Mouse (Mus musculus) testis, postnatal 14 days (tissue): ENCODE results near the gene Col26a1.

ENCODE experiments used
- DNase-seq: peaks from one replicate; pipeline ENCODE4 v3.0.0; 2021; ENCODE audit warnings: low spot score

The Col26a1 gene

DNA sequence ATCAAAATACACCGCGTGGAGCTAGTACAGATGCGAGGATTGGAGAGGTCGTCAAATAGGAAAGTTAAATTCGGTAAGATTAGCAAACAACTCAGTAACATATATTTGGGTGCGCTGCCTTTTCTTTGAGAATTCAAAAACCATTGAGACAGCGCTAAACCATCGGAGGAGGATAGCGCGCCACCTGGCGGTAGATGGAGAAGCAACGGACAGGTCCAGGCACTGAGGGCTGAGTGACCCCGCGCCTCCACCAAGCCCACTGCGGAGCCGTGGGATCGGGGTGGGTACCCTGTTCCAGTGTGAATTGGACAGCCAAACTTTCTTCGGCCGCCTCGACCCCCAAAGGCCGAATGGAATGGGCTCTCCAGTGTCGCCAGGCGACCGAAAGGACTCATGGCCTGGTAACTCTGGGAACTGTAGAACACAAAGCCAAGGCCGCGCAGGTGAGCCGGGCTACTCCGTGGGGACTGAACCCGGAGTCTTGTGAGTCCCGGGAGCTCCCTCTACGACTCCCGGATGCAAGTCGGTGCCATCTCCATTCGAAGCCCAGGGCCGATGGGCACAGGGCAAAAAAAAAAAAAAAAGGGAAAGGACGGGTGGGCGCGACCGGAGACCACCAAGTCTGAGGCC lies 1.5 kb downstream of the Col26a1 start:
- DNase-seq, result peak; percentile 73

DNA sequence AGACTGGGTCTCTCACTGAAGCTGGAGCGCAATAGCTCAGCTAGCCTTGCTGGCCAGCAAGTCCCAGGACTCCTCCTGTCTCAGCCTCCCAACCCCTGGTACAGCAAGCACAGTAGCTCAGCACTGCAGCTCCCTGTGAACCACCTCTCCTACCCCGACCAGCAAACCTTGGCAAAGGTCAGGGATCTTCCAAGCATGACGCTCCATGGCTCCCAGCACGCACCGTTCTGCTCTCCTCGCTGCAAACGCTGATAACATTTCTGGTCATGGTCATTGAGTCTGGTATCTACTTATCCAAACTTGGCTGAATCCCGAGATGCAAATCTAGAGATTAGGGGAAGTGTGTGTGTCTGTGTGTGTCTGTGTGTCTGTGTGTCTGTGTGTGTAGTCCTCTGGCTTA lies 2.9 kb downstream of the Col26a1 start:
- no peak for DNase-seq

DNA sequence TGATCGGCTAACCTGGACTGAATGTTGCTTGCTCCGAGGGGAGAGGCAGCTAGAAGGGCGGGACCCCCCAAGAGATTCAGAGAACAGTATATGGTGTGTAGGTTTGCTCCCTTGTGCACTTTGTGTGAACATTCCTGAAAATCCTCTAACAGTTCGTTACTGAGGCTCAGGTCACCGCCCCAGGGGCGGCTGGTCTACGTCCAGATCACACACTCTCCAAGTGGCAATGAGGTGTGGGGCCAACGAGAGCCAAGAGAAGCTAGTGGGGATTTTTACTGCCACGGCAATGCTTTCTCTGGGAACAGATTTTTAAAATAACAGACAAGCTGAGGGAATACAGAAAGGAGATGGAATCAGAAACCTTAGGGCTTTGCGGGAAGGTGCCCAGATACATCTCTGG lies 8.7 kb downstream of the Col26a1 start:
- no peak for DNase-seq

DNA sequence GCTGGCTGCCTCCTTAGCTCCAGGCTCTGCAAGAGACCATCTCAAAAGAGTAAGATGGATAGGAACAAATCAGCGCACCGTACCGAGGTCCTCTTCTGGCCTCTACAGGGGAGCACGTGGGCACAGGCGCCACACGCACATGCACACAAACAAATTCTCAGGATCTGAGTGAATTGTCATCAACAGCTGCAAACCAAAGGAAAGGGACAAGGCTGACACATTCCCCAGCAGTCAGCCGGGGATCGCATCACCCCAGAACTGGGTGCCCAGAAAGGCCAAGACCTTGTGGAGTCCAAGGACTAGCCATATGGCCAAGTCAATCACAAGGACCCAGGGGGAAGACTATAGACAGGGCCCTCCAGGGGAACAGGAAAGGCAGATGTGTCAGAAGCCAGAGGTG lies 10.6 kb downstream of the Col26a1 start:
- DNase-seq, result no peak

DNA sequence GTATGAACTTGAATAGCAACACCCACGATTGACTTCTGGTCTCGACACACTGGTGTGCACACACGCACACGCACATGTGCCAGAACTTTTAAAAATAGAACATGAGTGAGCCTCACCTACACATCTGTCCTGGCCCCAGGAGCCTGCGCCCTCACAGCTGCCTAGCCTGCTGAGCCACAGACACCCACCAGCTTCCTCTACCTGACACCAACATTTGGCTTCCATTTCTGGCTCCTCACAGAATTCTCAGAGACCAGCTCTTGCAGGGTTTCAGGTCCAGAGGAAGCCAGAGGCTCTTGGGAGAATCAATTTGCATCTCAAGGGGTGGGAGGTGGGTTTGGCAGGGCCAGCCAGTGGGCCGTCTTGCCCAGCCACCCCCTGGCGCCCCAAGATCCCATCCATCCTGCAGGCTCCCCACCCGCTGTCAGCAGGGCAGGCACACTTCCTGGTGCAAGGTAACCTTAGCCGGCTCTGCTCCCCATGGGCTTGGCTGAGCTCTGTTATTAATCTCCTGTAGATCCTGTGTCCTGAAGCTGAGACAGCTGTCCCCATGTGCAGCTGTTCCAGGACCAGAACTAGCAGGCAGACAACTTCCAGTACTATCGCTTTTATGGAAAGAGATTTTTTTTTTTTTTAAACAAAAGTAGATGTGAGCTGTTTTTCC lies 13.4 kb downstream of the Col26a1 start:
- DNase-seq, result no peak

DNA sequence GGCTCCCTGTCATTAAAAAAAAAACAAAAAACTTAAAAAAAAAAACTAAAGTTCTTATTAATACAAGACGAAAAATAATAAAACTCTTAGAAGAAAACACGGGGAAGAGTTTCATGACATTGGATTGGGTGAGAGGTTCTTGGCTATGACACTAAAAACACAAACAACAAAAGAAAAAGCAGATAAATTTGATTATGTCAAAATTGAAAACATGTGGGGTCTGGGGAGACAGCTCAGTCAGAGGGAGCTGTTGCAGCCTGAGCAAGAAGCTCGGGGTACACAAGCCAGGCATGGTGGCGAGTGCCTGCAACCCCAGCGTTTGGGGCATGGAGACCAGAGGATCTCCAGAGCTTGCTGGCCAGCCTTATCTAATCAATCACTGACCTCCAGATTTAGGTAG lies 15.3 kb downstream of the Col26a1 start:
- no peak for DNase-seq

DNA sequence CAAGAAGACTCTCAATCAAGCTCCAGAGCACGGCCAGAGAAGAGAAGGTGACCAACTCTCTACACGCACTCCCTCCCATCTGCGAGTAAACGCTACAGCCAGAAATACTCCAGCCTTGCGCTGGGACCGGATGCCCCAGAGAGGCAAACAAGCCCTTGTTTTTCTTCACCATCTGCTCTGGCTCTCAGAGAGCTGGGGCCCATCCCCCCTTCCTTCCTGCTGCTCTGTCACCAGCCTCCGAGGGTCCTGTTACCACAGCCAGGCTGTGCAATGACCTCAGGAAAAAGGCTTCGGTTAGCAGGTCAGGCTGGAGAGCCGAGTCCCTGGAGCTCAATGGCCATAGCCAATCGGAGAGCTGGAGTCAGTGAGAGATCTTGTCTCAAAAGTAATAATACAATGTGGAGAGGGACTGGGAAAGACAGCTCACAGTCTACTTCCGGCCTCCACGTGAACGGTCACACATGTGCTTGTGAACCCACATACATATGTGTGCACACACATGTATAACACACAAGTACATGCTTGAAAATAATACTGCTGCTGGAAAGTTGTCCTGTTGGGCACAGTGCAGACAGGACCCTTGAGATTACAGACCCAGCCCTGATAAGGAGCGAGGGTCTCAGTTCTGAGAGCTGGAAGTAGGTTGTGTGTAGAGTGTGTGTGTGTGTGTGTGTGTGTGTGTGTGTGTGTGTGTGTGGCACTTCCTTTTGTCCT lies 18.9 kb downstream of the Col26a1 start:
- DNase-seq, result no peak

DNA sequence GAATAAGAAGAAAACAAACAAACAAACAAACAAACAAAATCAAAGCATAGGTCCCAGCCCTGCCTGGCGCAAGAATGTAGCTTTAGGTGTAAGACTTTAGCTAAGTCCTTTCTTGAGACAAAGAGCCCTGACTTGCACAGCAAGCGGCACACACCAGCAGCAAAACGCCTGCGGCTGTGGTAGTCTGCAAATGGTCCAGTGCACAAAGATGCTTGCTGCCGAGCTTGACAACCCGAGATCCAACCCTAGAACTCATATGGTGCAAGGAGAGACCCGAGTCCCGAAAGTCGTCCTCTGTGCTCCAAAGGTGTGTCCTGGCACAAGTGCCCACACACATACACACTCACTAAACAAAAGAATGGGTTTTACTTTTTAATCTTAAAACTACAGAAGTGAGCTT lies 19.7 kb downstream of the Col26a1 start:
- DNase-seq, result no peak

DNA sequence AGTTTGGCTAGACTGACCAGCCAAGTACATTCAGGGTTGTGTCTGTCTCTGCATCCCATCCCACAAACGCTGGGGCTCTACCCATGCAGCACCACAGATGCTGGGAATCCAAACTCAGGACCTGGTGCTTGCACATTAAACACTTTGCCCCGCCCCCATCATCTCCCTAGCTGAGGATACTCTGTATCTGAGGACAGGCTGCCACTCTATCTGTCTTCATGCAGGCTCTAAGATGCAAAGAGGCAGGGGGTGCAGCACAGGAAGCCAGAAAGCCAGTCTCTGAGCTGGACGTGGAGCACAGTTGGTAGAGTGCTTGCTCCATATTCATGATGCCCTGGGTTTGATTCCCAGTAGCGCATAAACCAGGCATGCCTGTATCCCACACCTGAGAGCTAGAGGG lies 20.2 kb downstream of the Col26a1 start:
- peak; percentile 33 for DNase-seq

DNA sequence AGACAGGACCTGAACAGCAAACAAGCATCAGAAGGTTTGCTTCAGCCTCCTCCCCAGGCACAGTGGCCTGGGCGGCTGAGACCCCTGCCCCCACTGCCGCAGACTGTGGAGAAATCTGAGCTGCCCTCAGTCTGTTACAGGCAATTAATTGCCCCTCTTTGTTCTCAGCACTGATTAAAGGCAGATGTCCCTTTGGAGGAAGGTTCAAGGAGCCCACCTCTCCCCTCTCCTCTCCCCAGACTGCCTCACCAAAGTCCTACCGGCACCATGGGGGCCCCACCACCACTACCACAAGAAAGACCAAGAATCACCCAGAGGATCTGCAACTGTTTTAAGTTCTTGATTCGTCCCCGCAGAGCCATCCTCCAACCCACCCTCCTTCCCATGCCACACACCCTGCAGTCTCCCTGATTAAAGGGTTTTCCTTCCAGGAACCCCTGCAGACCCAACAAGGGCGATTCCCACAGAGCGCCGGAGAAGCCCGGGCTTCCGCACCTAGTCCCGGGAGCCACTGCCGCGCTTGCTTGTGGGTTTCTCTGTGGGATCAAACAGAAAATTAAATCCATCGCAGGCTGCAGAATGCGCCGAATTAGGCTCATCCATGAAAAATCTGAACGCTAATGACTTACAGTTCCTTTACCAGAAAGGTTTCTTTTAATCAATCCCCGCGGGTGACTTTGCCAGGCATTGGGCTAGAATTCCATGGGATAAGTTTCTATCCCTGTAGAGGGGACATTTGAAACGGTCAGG lies 21.6 kb downstream of the Col26a1 start:
- no peak for DNase-seq

DNA sequence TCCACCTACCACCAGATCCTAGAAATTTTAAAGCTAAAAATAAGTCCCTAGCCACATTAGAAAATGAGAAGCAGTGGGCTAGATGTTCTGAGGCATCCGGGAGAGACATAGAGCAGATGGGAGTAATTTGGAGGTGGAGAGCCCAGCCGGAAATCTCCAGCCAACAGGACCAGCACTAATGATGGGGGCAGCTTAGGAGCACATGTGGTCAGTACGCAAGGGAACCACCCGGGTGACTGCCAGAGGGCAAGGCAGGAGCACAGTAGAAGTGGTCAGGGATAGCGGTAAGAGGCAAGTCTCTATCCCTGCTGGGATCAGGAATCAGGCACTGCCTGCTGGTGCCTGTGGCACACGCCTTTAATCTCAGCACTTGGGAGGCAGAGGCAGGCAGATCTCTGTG lies 32.3 kb downstream of the Col26a1 start:
- no peak for DNase-seq

DNA sequence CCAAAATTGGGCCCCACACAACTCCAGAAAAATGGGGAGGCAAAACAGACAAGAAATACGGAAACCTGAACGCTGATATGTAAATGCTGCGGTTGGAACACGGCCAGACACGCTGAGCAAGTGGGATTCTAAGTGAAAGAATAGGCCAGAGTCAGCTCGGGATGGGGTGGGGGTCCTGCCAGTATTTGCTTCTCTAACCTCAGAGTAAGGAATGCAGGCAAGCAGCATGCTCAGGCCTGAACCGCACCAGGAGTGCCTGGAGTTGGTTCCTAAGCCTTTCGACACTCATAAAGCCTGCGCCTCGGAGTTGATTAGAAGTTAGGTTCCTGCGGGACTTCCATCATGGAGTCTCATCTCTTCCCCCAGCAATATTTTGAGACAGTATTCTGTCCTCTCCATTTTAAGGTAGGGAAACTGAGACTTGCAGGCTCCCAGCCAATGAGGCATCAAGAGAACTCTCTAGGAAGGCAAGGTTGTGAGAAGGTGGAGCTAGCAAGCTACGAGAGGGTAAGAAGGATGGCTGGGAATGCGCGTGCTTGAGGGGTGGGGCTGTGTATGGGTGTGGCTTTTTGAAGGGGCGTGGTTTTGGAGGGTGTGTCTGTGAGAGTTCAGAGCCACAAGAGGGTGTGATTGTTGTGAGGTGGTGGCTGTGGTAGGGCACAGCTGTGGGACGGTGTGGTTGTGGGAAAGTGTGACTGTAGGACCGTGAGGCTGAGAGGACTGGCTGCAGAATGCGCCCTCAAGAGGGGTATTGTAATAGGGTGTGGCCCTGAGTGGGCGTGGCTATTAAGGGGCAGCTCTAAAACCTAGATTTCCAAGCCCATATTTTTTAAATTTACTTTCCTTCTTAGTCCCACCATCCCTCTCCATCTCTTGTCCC lies 36.4 kb downstream of the Col26a1 start:
- no peak for DNase-seq

DNA sequence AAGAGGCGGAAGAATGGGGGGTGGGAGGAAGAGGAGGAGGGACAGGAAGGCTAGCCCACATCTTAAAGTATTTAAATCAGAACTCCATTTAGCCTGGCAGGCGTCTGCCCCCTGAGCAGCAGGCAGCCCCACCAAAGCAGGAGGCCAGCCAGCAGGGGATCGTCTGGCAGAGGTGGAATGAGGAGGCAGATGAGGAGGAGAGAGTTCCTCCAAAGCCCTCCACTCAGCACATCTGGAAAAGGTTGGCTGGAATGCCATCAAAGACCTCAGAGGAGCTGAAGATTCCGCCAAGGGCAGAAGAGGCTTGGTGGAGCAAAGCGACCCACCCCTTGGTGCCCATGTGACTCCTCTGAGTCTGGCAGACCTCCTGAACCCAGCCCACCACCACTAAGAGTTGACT lies 39.1 kb downstream of the Col26a1 start:
- no peak for DNase-seq

DNA sequence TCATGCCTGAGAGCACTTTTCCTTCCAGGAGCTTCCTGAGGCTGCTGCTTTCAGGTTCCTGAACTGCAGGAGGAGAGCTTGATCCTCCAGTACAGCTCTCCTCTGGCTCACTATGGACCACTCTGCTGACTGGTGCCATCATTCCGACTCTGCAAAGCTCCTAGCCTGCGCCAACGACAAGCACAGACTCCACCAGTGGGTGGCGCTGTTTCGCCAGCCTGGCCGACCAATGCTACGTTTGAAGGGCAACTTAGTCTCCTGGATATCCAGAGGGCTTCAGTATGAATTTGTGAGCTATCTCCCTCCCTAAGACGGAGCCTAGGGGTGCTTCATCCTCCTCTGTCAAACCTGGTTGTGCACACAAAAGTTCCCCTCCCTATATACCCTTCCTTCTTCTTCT lies 43.0 kb downstream of the Col26a1 start:
- peak; percentile 52 for DNase-seq

DNA sequence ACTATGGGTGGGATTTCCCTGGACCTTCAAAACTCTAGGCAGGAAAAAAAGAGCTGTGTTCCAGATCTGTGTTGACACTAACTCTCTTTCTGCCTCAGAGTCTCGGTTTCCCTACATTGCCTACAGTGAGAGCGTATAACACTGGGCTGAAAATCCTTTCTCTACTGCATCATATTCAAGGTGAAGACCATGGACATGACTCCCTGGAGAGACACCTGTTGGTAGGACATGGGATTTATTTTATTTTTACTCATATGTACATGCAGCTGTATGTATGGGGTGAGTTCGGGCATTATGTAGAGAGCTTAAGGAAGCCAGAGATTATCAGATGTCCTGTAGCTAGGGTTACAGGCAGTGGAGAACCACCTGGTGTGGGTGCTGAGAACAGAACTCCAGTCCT lies 50.0 kb downstream of the Col26a1 start:
- DNase-seq, result no peak

DNA sequence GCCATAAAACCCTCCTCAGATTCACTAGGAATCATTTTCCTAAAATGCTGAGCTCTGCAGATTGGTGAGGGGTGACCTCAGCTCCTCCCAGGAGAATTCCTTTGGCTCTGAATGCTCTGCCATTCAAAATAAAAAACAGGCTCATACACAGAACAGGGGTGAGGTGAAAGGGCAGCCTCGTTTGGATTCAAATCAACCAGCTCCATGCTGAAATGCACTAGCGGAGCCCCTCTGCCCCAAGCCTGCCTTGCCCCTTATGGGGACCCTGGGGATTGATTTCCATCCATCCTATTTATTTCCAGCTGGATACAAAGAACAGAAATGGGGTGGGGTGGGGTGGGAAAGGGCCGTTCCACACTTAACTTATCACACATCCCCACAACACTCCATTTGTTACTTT lies 52.9 kb downstream of the Col26a1 start:
- DNase-seq, result no peak

DNA sequence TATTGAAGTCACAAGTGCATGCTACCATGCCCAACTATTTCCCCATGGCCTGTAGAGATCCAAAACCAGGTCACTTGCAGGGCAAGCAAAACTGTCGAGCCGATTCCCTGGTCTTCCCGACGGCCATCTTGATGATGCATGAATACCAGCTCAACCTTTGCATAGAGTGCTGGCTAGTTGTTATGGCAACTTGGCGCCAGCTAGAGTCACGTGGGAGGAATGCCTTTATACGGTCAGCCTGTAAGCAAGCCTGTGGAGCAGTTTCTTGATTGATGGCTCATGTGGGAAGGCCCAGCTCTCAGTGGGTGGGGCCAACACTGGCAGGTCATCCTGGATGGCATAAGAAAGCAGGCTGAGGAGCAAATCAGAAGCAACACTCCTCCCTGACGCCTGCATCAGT lies 61.0 kb downstream of the Col26a1 start:
- DNase-seq, result no peak

DNA sequence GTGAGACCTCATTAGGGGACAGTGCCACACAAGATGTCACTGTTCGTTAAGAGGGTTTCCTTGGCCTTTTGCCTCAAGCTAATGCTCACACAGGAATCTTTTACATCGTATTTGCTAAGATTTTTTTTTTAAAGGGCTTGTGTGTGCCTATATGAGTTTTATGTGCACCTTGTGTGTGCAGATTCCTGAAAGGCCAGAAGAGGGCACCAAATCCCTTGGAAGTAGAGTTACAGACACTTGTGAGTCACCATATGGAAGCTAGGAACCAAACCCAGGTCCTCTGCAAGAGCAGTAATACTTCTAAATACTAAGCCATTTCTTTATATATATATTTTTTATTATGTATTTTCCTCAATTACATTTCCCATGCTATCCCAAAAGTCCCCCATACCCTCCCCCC lies 62.1 kb downstream of the Col26a1 start:
- no peak for DNase-seq

DNA sequence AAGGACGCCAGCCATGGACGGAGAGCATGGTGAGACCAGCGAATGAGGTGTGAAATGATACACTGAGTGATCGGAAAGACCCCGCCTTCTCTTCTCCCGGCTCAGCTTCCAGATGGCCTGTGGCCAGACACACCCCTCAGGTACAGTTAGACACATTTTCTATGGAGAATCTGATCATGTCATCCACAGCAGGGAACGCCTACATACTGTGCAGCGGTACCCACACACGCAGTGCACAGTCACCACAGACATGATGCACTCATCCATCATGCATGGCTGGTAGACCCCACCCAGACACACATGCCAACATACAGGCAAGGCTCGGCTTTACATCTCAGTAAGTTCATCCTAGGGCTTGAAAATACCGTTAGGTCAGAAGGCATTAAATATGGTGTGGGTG lies 63.3 kb downstream of the Col26a1 start:
- DNase-seq, result no peak

DNA sequence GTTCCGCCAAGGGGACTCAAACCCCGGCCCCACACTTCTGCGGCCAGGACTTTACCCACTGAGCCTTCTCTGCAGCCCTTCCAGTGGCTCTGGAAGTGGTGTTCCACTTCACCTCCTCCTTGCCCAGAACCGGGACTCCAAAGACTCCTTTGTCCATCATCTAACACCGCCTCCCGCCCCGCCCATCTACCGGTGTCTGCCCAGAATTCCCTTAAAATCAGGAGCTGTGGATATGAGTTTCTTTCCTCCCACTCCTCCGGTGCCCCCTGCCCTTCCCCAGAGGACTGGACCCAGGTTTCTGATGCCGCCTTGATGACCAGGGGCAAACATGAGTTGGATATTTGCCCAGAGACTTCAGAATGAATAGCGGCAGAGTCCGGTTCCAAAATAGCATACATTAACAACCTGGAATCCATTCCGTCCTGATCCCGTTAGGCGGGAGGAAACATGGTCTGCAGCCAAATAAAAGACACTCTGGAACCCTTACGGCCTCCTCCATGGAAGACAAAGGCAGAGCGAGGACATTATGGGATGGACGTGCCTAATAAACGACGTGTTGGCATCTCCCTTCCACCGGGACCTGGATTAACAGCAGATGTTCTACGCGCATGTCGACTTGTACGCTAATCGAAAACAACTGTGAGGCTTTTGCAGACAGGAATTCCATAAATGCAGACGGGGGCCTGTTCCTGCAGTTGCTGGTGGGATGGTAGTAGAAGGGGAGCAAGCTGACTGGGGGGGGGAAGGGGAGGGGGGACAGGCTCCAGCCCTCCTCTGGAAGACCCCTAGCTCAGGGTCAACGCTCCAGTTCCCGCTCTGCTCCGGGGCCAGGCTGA lies 72.3 kb downstream of the Col26a1 start:
- no peak for DNase-seq
